Mouse (Mus musculus) thymus, postnatal 10 days (tissue): ENCODE measurements around the gene A630076J17Rik.

ENCODE experiments used
- DNase-seq, 2 experiments: peaks; one replicate each; pipeline ENCODE4 v3.0.0; 2021; ENCODE audit warnings: low spot score in 2 of 2

A630076J17Rik gene

DNA sequence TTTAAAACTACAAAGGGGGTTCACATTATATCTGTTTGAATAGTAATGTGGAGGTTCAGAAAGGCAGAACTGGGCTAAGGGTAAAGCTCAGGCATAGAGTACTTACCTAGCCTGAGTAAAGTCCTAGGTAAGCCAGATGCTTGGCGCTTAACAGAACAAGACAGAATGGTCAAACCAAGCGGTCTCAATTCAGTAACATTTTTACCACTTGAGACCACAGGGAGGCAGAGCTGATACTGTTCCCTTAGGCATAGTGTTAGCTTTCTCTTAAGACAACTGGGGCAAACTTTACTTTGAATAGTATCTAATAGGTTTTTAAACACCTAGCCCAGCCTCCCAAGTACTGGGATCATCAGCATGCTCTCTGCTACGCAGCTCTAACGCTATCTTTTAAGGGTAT lies 45.6 kb downstream of the A630076J17Rik start:
- no peak for DNase-seq

DNA sequence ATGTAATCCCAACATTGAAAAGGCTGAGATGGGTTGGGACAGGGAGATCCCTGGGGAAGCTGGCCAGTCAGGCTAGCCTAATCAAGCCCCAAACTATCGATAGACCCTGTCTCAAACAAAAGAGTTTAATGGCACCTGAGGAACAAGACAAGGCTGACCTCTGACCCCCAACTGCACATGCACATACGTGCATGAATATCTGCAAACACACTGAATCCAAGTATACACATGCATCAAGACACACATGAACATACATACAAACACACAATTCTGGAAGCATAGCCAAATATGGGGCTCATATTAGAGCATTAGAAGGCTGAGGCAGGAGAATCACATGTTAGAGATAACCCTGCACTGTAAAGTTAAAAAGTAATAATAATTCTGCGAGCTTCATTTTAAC lies 46.2 kb downstream of the A630076J17Rik start:
- DNase-seq = no peak

DNA sequence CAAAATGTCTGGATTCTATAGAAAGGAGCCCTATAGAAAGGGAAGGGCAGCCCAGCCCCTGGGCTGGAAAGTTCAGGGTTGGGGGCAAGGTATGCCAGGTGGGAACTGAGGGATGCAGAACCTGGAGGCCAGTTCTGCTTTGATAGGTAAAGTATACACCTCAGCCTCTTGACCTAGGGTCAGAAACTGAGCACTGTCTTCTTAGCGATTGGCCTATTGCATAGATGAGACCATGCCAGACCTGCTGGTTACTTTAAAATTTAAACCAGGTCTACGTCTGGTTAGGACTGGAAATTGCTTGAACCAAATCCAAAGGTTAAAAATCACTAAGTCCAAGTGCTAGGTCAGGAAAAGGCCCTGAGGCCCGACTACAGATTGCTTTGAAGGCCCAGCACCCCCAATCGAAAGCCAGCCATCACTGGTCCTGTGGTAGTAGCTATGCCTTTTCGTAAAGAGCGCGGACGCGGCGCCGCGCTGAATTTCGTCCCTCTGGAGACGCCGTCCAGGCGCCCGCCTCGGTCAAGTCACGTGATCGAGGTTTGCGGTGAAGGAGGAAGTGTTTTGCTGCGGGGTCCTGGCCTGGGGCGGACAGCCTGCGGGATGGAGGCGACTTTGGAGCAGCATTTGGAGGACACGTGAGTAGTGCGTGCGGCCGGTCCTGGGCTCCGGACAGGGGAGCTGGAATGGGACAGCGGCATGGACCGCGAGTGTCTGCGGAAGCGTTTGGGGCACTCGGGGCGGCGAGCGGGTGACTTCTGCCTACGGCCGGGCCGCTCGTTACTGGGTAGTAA lies 48.3 kb downstream of the A630076J17Rik start, which contains the start of gene Lamtor5:
TSS of gene Lamtor5 (plus strand) at position 380 of the 791 bp plus-strand sequence.
- peak; percentile 85 to 88 for DNase-seq
